Mouse (Mus musculus): ENCODE measurements around the gene Lyz1. TPM values are rescaled to one million over a fixed set of nuclear protein-coding genes. Genes with fewer than 3 reads are reported as not detected.
"Not testable (repeated sequence)": the region's sequence is repeated elsewhere in the genome, so short reads cannot be mapped to it uniquely, and the experiment has no call there.

Lyz1 gene
- polyA plus RNA-seq, 1 experiment from 2014 or later: not detected

DNA sequence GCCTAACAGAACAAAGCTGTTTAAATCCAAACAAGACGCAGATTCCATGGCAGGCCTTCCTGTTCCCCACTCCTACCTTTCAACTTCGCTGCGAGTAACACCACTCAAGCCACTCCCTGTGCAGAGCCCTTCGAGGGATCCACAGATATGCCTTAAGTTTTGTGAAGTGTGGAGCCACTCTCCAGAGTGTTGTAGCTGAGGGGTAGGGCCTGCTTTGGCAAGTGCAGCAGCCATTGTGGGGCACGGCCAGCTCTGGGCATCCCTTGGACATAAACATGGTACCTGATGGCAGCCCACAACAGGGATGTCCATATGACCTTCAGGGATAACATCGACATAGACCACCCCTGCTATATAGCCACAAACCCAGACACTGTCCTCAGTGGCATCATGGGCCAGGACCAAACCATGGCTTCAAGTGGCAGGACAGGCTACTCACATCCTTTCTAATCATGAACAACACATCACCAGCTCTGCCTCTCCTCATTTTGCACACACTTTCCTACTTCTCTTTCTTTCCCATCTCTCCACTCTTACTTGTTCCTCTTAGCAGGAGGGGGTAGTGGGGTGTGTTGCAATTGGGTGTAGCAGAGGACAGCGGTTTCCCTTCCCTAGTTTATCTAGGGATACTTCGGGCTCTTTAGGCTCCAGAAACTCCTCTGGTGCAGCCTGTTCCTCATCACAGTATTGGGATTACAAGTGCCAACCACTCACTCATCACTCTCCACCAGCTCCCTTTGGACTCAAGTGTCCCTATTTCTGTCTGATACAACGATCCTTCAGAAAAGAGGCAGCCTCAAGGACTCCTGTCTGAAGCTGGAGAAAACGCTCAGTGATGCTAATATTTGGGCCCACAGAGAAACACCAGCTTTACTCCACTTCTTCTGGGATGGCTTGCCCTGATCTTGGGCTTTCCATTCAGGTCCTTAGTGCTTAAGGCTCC lies 7.8 kb downstream of the Lyz1 start:
- Histone ChIP-seq H3K27me3 (ENCODE audit: poor library complexity, severe bottlenecking) (no peaks in the 10 kb centered on the region), H3K27ac (no peak overlapping the region), H3K4me3 (no peak overlapping the region), H3K4me1 (no peaks in the 10 kb centered on the region), H3K36me3 (replicated peaks) (no peaks in the 10 kb centered on the region), H3K9me3 (no peaks in the 10 kb centered on the region)
- WGBS: 89% methylated on average over 10 of the region's 10 CpGs
- no peak for DNase-seq (ENCODE audit: extremely low spot score, low spot score)

GRCm38 (mm10) chr10:117283871-117284577 lies 8.6 kb downstream of the Lyz1 start:
- no peak for DNase-seq (ENCODE audit: extremely low spot score, low spot score)
- 86% methylated on average over 7 of the region's 7 CpGs for WGBS
- H3K9me3 ChIP-seq: no peaks in the 10 kb centered on the region
- no peak overlapping the region for H3K27ac ChIP-seq
- no peaks in the 10 kb centered on the region for H3K36me3 ChIP-seq (replicated peaks)
- no peaks in the 10 kb centered on the region for H3K4me1 ChIP-seq
- H3K4me3 ChIP-seq: no peak overlapping the region
- H3K27me3 ChIP-seq (ENCODE audit: poor library complexity, severe bottlenecking): no peaks in the 10 kb centered on the region

- not testable (repeated sequence) for H3K9me3 ChIP-seq; DNase-seq (ENCODE audit: extremely low spot score, low spot score); H3K27ac ChIP-seq; H3K27me3 ChIP-seq (ENCODE audit: poor library complexity, severe bottlenecking); H3K36me3 ChIP-seq (replicated peaks); H3K4me3 ChIP-seq; H3K4me1 ChIP-seq
- 92% methylated on average over 4 of the region's 4 CpGs for WGBS
Measured at GRCm38 (mm10) chr10:117283196-117283595, 9.5 kb downstream of the Lyz1 start.

GRCm38 (mm10) chr10:117282551-117282950 lies 10.1 kb downstream of the Lyz1 start:
- no peak overlapping the region for H3K27ac ChIP-seq
- no peak for DNase-seq (ENCODE audit: extremely low spot score, low spot score)
- no peaks in the 10 kb centered on the region for H3K4me1 ChIP-seq
- no peaks in the 10 kb centered on the region for H3K9me3 ChIP-seq
- H3K4me3 ChIP-seq: no peak overlapping the region
- H3K36me3 ChIP-seq (replicated peaks): no peaks in the 10 kb centered on the region
- 77% methylated on average over 2 of the region's 2 CpGs for WGBS
- no peaks in the 10 kb centered on the region for H3K27me3 ChIP-seq (ENCODE audit: poor library complexity, severe bottlenecking)

GRCm38 (mm10) chr10:117282049-117282448 lies 10.6 kb downstream of the Lyz1 start, which contains the start of gene Lyz2:
Gene Lyz2 (minus strand): TSS chr10:117282321.
- Histone ChIP-seq H3K27ac (no peak within 1 kb of the TSS), H3K36me3 (replicated peaks) (no peaks in the 10 kb centered on the region), H3K4me3 (no peak within 1 kb of the TSS), H3K4me1 (no peaks in the 10 kb centered on the region), H3K9me3 (no peaks in the 10 kb centered on the region), H3K27me3 (ENCODE audit: poor library complexity, severe bottlenecking) (no peaks in the 10 kb centered on the region)
- 77% methylated on average over 4 of the region's 4 CpGs for WGBS
- DNase-seq (ENCODE audit: extremely low spot score, low spot score): no peak

GRCm38 (mm10) chr10:117281381-117281920 lies 11.2 kb downstream of the Lyz1 start:
- Histone ChIP-seq H3K36me3 (replicated peaks) (no peaks in the 10 kb centered on the region), H3K27me3 (ENCODE audit: poor library complexity, severe bottlenecking) (no peaks in the 10 kb centered on the region), H3K27ac (no peak overlapping the region), H3K4me1 (no peaks in the 10 kb centered on the region), H3K9me3 (no peaks in the 10 kb centered on the region), H3K4me3 (no peak overlapping the region)
- DNase-seq (ENCODE audit: extremely low spot score, low spot score): no peak
- WGBS: 89% methylated on average over 7 of the region's 7 CpGs

DNA sequence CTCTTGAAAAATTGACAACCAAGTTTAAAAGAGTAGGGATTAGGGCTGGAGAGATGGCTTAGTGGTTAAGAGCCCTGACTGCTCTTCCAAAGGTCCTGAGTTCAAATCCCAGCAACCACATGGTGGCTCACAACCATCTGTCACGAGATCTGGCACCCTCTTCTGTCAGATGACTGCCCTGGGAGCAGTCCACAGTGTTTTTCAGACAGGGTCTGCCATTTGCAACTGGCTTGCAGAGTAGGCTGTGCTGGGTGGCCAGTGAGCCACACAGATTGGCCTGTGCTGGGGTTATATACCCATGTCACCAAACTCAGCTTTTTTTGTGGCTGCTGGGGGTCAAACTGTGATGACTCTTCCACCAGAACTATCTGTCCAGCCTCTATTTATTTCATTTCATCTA lies 12.7 kb downstream of the Lyz1 start:
- WGBS: 51% methylated on average over 1 of the region's 1 CpGs

DNA sequence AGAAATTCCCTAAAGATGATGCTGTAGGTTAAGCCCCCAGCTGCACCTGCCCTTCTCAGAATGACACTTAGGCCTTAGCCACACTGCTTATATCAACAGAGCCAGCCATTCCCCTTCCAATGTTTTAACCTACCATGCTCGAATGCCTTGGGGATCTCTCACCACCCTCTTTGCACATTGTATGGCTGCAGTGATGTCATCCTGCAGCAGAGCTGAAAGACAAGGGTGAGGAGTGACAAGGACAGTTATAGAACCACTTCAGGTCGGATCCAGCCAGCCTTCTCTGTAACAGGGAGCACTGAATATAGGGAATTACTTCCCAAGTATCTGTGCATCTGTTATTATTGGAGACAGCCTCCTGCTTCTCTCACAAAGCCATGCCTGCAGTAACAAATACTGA lies 14.2 kb downstream of the Lyz1 start:
- H3K4me3 ChIP-seq, H3K27ac ChIP-seq: not testable (repeated sequence)
- 77% methylated on average over 2 of the region's 2 CpGs for WGBS

More for the DNA sequence above, 12.7 kb downstream of the Lyz1 start:
- H3K9me3 ChIP-seq: no peaks in the 10 kb centered on the region
- no peaks in the 10 kb centered on the region for H3K36me3 ChIP-seq (replicated peaks)
- DNase-seq (ENCODE audit: extremely low spot score, low spot score): no peak
- H3K4me1 ChIP-seq: no peaks in the 10 kb centered on the region
- H3K27me3 ChIP-seq (ENCODE audit: poor library complexity, severe bottlenecking): no peaks in the 10 kb centered on the region
- H3K4me3 ChIP-seq: no peak overlapping the region
- no peak overlapping the region for H3K27ac ChIP-seq

GRCm38 (mm10) chr10:117277779-117278178 lies 14.9 kb downstream of the Lyz1 start:
- peak; percentile 6 for DNase-seq (ENCODE audit: extremely low spot score, low spot score)
- 88% methylated on average over 9 of the region's 9 CpGs for WGBS

More for the DNA sequence above, 14.2 kb downstream of the Lyz1 start:
- H3K4me1 ChIP-seq; H3K9me3 ChIP-seq; H3K36me3 ChIP-seq (replicated peaks); DNase-seq (ENCODE audit: extremely low spot score, low spot score); H3K27me3 ChIP-seq (ENCODE audit: poor library complexity, severe bottlenecking): not testable (repeated sequence)

GRCm38 (mm10) chr10:117275681-117276369 lies 16.8 kb downstream of the Lyz1 start:
- WGBS: 87% methylated on average over 10 of the region's 10 CpGs

More at GRCm38 (mm10) chr10:117277779-117278178, 14.9 kb downstream of the Lyz1 start:
- H3K27ac ChIP-seq; H3K4me1 ChIP-seq; H3K36me3 ChIP-seq (replicated peaks); H3K27me3 ChIP-seq (ENCODE audit: poor library complexity, severe bottlenecking); H3K9me3 ChIP-seq; H3K4me3 ChIP-seq: not testable (repeated sequence)

GRCm38 (mm10) chr10:117274645-117275044 lies 18.0 kb downstream of the Lyz1 start:
- H3K27ac ChIP-seq; H3K36me3 ChIP-seq (replicated peaks); H3K4me1 ChIP-seq; DNase-seq (ENCODE audit: extremely low spot score, low spot score); H3K4me3 ChIP-seq; H3K27me3 ChIP-seq (ENCODE audit: poor library complexity, severe bottlenecking); H3K9me3 ChIP-seq: not testable (repeated sequence)
- 94% methylated on average over 4 of the region's 7 CpGs for WGBS

More at GRCm38 (mm10) chr10:117275681-117276369, 16.8 kb downstream of the Lyz1 start:
- no peaks in the 10 kb centered on the region for H3K9me3 ChIP-seq
- no peaks in the 10 kb centered on the region for H3K27me3 ChIP-seq (ENCODE audit: poor library complexity, severe bottlenecking)
- no peak overlapping the region for H3K4me3 ChIP-seq
- no peak for DNase-seq (ENCODE audit: extremely low spot score, low spot score)
- no peaks in the 10 kb centered on the region for H3K36me3 ChIP-seq (replicated peaks)
- H3K27ac ChIP-seq: no peak overlapping the region
- H3K4me1 ChIP-seq: no peaks in the 10 kb centered on the region

DNA sequence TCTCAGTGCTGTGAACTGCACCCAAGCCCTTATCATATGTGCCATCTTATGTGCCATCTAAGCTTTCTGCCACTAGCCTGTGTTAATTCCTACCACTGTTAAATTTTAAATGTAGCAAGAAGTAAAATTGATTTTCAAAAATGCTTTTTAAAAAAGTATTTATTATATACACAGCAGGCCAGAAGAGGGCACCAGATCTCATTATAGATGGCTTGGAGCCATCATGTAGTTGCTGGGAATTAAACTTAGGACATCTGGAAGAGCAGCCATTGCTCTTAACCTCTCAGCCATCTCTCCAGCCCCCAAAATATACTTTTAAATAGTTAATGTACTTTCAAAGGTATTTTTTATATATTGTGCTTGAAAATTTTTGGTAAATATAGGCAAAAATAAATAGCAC lies 20.6 kb downstream of the Lyz1 start:
- Histone ChIP-seq H3K27ac (no peak overlapping the region), H3K36me3 (replicated peaks) (no peaks in the 10 kb centered on the region), H3K4me3 (no peak overlapping the region), H3K27me3 (ENCODE audit: poor library complexity, severe bottlenecking) (no peaks in the 10 kb centered on the region), H3K4me1 (no peaks in the 10 kb centered on the region), H3K9me3 (no peaks in the 10 kb centered on the region)
- DNase-seq (ENCODE audit: extremely low spot score, low spot score): peak; percentile 6

Measured in forebrain, embryonic 10.5 days (tissue).